Mouse (Mus musculus) olfactory bulb, adult 2 months (tissue): ENCODE measurements around the gene Ankrd11.

Source experiments
- CTCF ChIP-seq: fragments of 200-500 bp; IDR thresholded peaks from 2 replicates; pipeline ENCODE4 v1.5.1; 2012; ENCODE audit warnings: low read depth, mild to moderate bottlenecking, low read length, moderate library complexity; ENCODE audit not compliant: insufficient read depth
- POLR2A ChIP-seq: fragments of 200-500 bp; IDR thresholded peaks from 2 replicates; pipeline ENCODE4 v1.6.1; 2012; ENCODE audit warnings: mild to moderate bottlenecking, low read depth, low read length, moderate library complexity; ENCODE audit not compliant: insufficient read depth

GRCm38 (mm10) chr8:122924091-122924490, 118.0 kb downstream of the Ankrd11 start:
- no peak for TF ChIP-seq POLR2A
- no peak for TF ChIP-seq CTCF
